14 mouse cellular contexts compared by ENCODE assay signal in genomic region chr14:33081370-33081860, GRCm38 (mm10).
DNase-seq lines count a peak whose midpoint lies in the region; ATAC-seq and TF ChIP-seq lines count a peak whose summit lies in the region.
"Had no signal": no experiment of that assay in that cellular context is flagged by ENCODE, and none has a peak within 500 bp of the region (broad histone marks: within the 10 kb centered on the region; RNA-seq: fewer than 3 reads in every experiment).

No protein-coding gene starts in this region.

- WGBS in forebrain, embryonic 13.5 days = 44% methylated on average over 6 of the region's 6 CpGs
- WGBS in forebrain, embryonic 11.5 days = 85% methylated on average over 6 of the region's 6 CpGs
- 71% methylated on average over 6 of the region's 6 CpGs for WGBS in kidney, embryonic 16.5 days

- no peak overlapping the region for H3K4me3 ChIP-seq in forebrain, embryonic 13.5 days
- H3K4me3 ChIP-seq in forebrain, embryonic 11.5 days (ENCODE audit: low read depth, low read length) = no peak overlapping the region
- no peak overlapping the region for H3K4me3 ChIP-seq in kidney, embryonic 16.5 days (ENCODE audit: low read length)
- H3K4me3 ChIP-seq: embryonic facial prominence, embryonic 13.5 days; left cerebral cortex, adult 2 months; neural tube, embryonic 12.5 days had no signal

- H3K4me1 ChIP-seq in forebrain, embryonic 13.5 days = peaks cover 11% of the 10 kb centered on the region
- H3K4me1 ChIP-seq in forebrain, embryonic 11.5 days (replicated peaks; ENCODE audit: control insufficient read depth, insufficient read depth, low read length) = no peaks in the 10 kb centered on the region
- H3K4me1 ChIP-seq in kidney, embryonic 16.5 days (ENCODE audit: insufficient read depth, low read length) = no peaks in the 10 kb centered on the region; the same call in 1 of the 2 replicates
- H3K4me1 ChIP-seq: embryonic facial prominence, embryonic 13.5 days; neural tube, embryonic 12.5 days had no signal

- H3K4me2 ChIP-seq in forebrain, embryonic 13.5 days = no peak overlapping the region
- no peak overlapping the region for H3K4me2 ChIP-seq in forebrain, embryonic 11.5 days (ENCODE audit: low read depth, low read length, severe bottlenecking)
- H3K4me2 ChIP-seq in kidney, embryonic 16.5 days (replicated peaks; ENCODE audit: low read depth, low read length) = no peak overlapping the region
- H3K4me2 ChIP-seq: embryonic facial prominence, embryonic 13.5 days; neural tube, embryonic 12.5 days had no signal

- no peak for TF ChIP-seq POLR2A in brain, embryonic 14.5 days (IDR thresholded peaks at IDR 0.05; ENCODE audit: borderline replicate concordance, extremely low read depth, insufficient read depth, insufficient read length, poor library complexity, severe bottlenecking)

- H3K27me3 ChIP-seq in forebrain, embryonic 13.5 days = 0 out of 2 replicates have a peak, but pooled peaks cover 3% of the 10 kb centered on the region
- no peaks in the 10 kb centered on the region for H3K27me3 ChIP-seq in forebrain, embryonic 11.5 days (ENCODE audit: control insufficient read depth, insufficient read depth, low read length)
- H3K27me3 ChIP-seq in kidney, embryonic 16.5 days (ENCODE audit: insufficient read depth, low read length) = no peaks in the 10 kb centered on the region
- H3K27me3 ChIP-seq: embryonic facial prominence, embryonic 13.5 days; neural tube, embryonic 12.5 days had no signal

- intact Hi-C loops in left cerebral cortex, postnatal 14 days (cut with DNase I) = no loop called here

- no peak overlapping the region for H3K9ac ChIP-seq in forebrain, embryonic 13.5 days
- H3K9ac ChIP-seq in forebrain, embryonic 11.5 days (ENCODE audit: low read length) = no peak overlapping the region
- no peak overlapping the region for H3K9ac ChIP-seq in kidney, embryonic 16.5 days (replicated peaks; ENCODE audit: low read length)
- H3K9ac ChIP-seq: embryonic facial prominence, embryonic 13.5 days; neural tube, embryonic 12.5 days had no signal

- no peak overlapping the region for H3K27ac ChIP-seq in forebrain, embryonic 13.5 days
- H3K27ac ChIP-seq in forebrain, embryonic 11.5 days (ENCODE audit: low read depth, low read length) = no peak overlapping the region
- no peak overlapping the region for H3K27ac ChIP-seq in kidney, embryonic 16.5 days (ENCODE audit: low read length)
- H3K27ac ChIP-seq: embryonic facial prominence, embryonic 13.5 days; left cerebral cortex, adult 2 months; neural tube, embryonic 12.5 days had no signal

- ATAC-seq in forebrain, embryonic 13.5 days = peak; percentile 68
- ATAC-seq in forebrain, embryonic 11.5 days (replicated peaks; ENCODE audit: low FRiP score) = no peak
- no peak for ATAC-seq in kidney, embryonic 16.5 days (ENCODE audit: low FRiP score, low TSS enrichment)

- H3K9me3 ChIP-seq in forebrain, embryonic 13.5 days (replicated peaks) = no peaks in the 10 kb centered on the region
- H3K9me3 ChIP-seq in forebrain, embryonic 11.5 days (ENCODE audit: control insufficient read depth, low read length) = no peaks in the 10 kb centered on the region
- no peaks in the 10 kb centered on the region for H3K9me3 ChIP-seq in kidney, embryonic 16.5 days (ENCODE audit: low read length)
- H3K9me3 ChIP-seq: embryonic facial prominence, embryonic 13.5 days; neural tube, embryonic 12.5 days had no signal

- no peaks in the 10 kb centered on the region for H3K36me3 ChIP-seq in forebrain, embryonic 13.5 days (ENCODE audit: poor library complexity, severe bottlenecking)
- H3K36me3 ChIP-seq in forebrain, embryonic 11.5 days (ENCODE audit: control insufficient read depth, insufficient read depth, low read length) = no peaks in the 10 kb centered on the region
- no peaks in the 10 kb centered on the region for H3K36me3 ChIP-seq in kidney, embryonic 16.5 days (ENCODE audit: insufficient read depth, low read length)
- H3K36me3 ChIP-seq: embryonic facial prominence, embryonic 13.5 days; neural tube, embryonic 12.5 days had no signal

- TF ChIP-seq CTCF in brain, embryonic 14.5 days (IDR thresholded peaks at IDR 0.05; ENCODE audit: borderline replicate concordance, extremely low read depth, insufficient read depth, insufficient read length) = no peak

- no peak for DNase-seq in forebrain, embryonic 11.5 days (ENCODE audit: low spot score)
- DNase-seq in kidney, adult 8-10 months = peak; percentile 27 to 37
- peak; percentile 88 for DNase-seq in brain, embryonic 14.5 days (ENCODE audit: low read depth)
- DNase-seq in cerebellum, postnatal 25 days = peak; percentile 64 to 68
- no peak for DNase-seq in right cerebral cortex, adult 2 months (ENCODE audit: low spot score in 2 of 2)
- no peak for DNase-seq in left cerebral cortex, postnatal 14 days (ENCODE audit: low spot score in 2 of 2)
- DNase-seq: adrenal gland, adult 2 months; liver; right cerebral cortex, postnatal 14 days had no signal

Comparison
In these comparisons a context has a peak if more than half of its experiments do, and no peak if none do; other contexts are left out.
1. DNase-seq: peak in kidney, adult 8-10 months (2 of 2), brain, embryonic 14.5 days (single experiment) and cerebellum, postnatal 25 days (2 of 2); none in forebrain, embryonic 11.5 days (single experiment), right cerebral cortex, adult 2 months (0 of 2) and left cerebral cortex, postnatal 14 days (0 of 2).